Mouse (Mus musculus) MEL (cell line): ENCODE measurements around the gene a. TPM values are rescaled to one million over a fixed set of nuclear protein-coding genes. Genes with fewer than 3 reads are reported as not detected.
A peak's percentile ranks its signal among the peaks of the same experiment; 100 is the strongest.

Experiments
- DNase-seq: peaks from one replicate; pipeline ENCODE4 v3.0.0; 2011; ENCODE audit warnings: low read depth, low spot score
- H3K27ac ChIP-seq: 2 replicates; pipeline ENCODE4 v1.5.1; 2012; ENCODE audit warnings: low read depth, mild to moderate bottlenecking, control low read depth, low read length, moderate library complexity; ENCODE audit not compliant: control insufficient read depth
- H3K27me3 ChIP-seq, 2 experiments: fragments of 150-350 bp in 1 of 2; sonication (generic) in 1 of 2; 2 replicates each; pipeline ENCODE4 v1.6.1; 2012; ENCODE audit warnings: low read length in 2 of 2, mild to moderate bottlenecking in 2 of 2, improper control_type of control experiment in 1 of 2, moderate library complexity in 1 of 2; ENCODE audit not compliant: insufficient read depth in 2 of 2, control insufficient read depth in 1 of 2
- H3K36me3 ChIP-seq, 2 experiments: 2 replicates each; pipeline ENCODE4 v1.6.1; 2012 to 2014; ENCODE audit warnings: low read length in 2 of 2, improper control_type of control experiment in 1 of 2, inconsistent platforms in 1 of 2, mild to moderate bottlenecking in 1 of 2; ENCODE audit not compliant: insufficient read depth in 2 of 2, control insufficient read depth in 1 of 2
- H3K4me1 ChIP-seq, 2 experiments: fragments of 150-350 bp in 1 of 2; sonication (generic) in 1 of 2; 2 replicates each; pipeline ENCODE4 v1.6.1; 2012; ENCODE audit warnings: low read length in 2 of 2, improper control_type of control experiment in 1 of 2, mild to moderate bottlenecking in 1 of 2; ENCODE audit not compliant: insufficient read depth in 2 of 2, control insufficient read depth in 1 of 2
- H3K4me3 ChIP-seq, 2 experiments: fragments of 150-350 bp in 1 of 2; sonication (generic) in 1 of 2; 2 replicates each; pipeline ENCODE4 v1.5.1; 2012; ENCODE audit warnings: low read depth in 2 of 2, low read length in 2 of 2, mild to moderate bottlenecking in 2 of 2, moderate library complexity in 2 of 2, control low read depth in 1 of 2, improper control_type of control experiment in 1 of 2; ENCODE audit not compliant: control insufficient read depth in 1 of 2, insufficient read depth in 1 of 2
- H3K79me2 ChIP-seq: 2 replicates; pipeline ENCODE4 v1.6.1; 2012; ENCODE audit warnings: mild to moderate bottlenecking, low read length, moderate library complexity; ENCODE audit not compliant: control insufficient read depth, poor library complexity, insufficient read depth
- H3K9ac ChIP-seq: 2 replicates; pipeline ENCODE4 v1.6.1; 2012; ENCODE audit warnings: low read depth, mild to moderate bottlenecking, control low read depth, low read length, moderate library complexity; ENCODE audit not compliant: control insufficient read depth, poor library complexity, severe bottlenecking
- H3K9me3 ChIP-seq: fragments of 150-350 bp; sonication (generic); replicated peaks from 2 replicates; pipeline ENCODE4 v1.6.1; 2012; ENCODE audit warnings: mild to moderate bottlenecking, low read length, improper control_type of control experiment, moderate library complexity; ENCODE audit not compliant: insufficient read depth
- CTCF ChIP-seq, 3 experiments: IDR thresholded peaks in 2 of 3; conservative IDR thresholded peaks in 1 of 3; 2 replicates each; pipeline ENCODE4 v1.5.1; 2011 to 2012; ENCODE audit warnings: low read length in 3 of 3, low read depth in 2 of 3, mild to moderate bottlenecking in 2 of 3, improper control_type of control experiment in 1 of 3, inconsistent platforms in 1 of 3, mixed read lengths in 1 of 3, moderate library complexity in 1 of 3; ENCODE audit not compliant: control insufficient read depth in 1 of 3, insufficient read depth in 1 of 3, poor library complexity in 1 of 3, severe bottlenecking in 1 of 3
- E2F4 ChIP-seq: IDR thresholded peaks from 2 replicates; pipeline ENCODE4 v1.6.1; 2011; ENCODE audit warnings: low read depth, low read length, improper control_type of control experiment, borderline replicate concordance
- ELF1 ChIP-seq: IDR thresholded peaks from 2 replicates; pipeline ENCODE4 v1.6.1; 2014; ENCODE audit warnings: low read depth, mild to moderate bottlenecking, inconsistent platforms, low read length, improper control_type of control experiment, moderate library complexity
- EP300 ChIP-seq, 2 experiments: IDR thresholded peaks; 2 replicates each; pipeline ENCODE4 v1.6.1; 2011; ENCODE audit warnings: improper control_type of control experiment in 2 of 2, low read length in 2 of 2, low read depth in 1 of 2, mild to moderate bottlenecking in 1 of 2
- ETS1 ChIP-seq: IDR thresholded peaks from 2 replicates; pipeline ENCODE4 v1.6.1; 2012; ENCODE audit warnings: low read depth, mild to moderate bottlenecking, inconsistent platforms, low read length, improper control_type of control experiment, moderate library complexity
- GATA1 ChIP-seq: IDR thresholded peaks from 2 replicates; pipeline ENCODE4 v1.6.1; 2011; ENCODE audit warnings: low read depth, low read length, improper control_type of control experiment
- JUND ChIP-seq: IDR thresholded peaks from 2 replicates; pipeline ENCODE4 v1.6.1; 2011; ENCODE audit warnings: low read depth, mild to moderate bottlenecking, improper control_type of control experiment, low read length
- KAT2A ChIP-seq: conservative IDR thresholded peaks from 2 replicates; pipeline ENCODE4 v1.6.1; 2012; ENCODE audit warnings: low read depth, low read length, improper control_type of control experiment, inconsistent platforms
- MAX ChIP-seq: IDR thresholded peaks from 2 replicates; pipeline ENCODE4 v1.6.1; 2011; ENCODE audit warnings: low read length, improper control_type of control experiment
- MAZ ChIP-seq: IDR thresholded peaks from 2 replicates; pipeline ENCODE4 v1.6.1; 2012; ENCODE audit warnings: low read depth, mild to moderate bottlenecking, inconsistent platforms, low read length, improper control_type of control experiment
- MEF2A ChIP-seq: IDR thresholded peaks from 2 replicates; pipeline ENCODE4 v1.6.1; 2014; ENCODE audit warnings: low read depth, mild to moderate bottlenecking, inconsistent platforms, low read length, improper control_type of control experiment; ENCODE audit not compliant: poor library complexity, insufficient replicate concordance, severe bottlenecking; ENCODE audit errors: extremely low read depth
- MYB ChIP-seq: IDR thresholded peaks from 2 replicates; pipeline ENCODE4 v1.6.1; 2011; ENCODE audit warnings: mild to moderate bottlenecking, low read depth, low read length, improper control_type of control experiment
- MYC ChIP-seq: IDR thresholded peaks from 2 replicates; pipeline ENCODE4 v1.6.1; 2011; ENCODE audit warnings: low read depth, mild to moderate bottlenecking, low read length, improper control_type of control experiment, moderate library complexity
- NRF1 ChIP-seq: IDR thresholded peaks from 2 replicates; pipeline ENCODE4 v1.6.1; 2014; ENCODE audit warnings: low read depth, mild to moderate bottlenecking, inconsistent platforms, low read length, improper control_type of control experiment, moderate library complexity; ENCODE audit not compliant: poor library complexity, insufficient read depth, severe bottlenecking
- POLR2A ChIP-seq, 2 experiments: IDR thresholded peaks; 2 replicates each; pipeline ENCODE4 v1.6.1; 2011 to 2012; ENCODE audit warnings: low read length in 2 of 2, mild to moderate bottlenecking in 2 of 2, control low read depth in 1 of 2, improper control_type of control experiment in 1 of 2, low read depth in 1 of 2, moderate library complexity in 1 of 2; ENCODE audit not compliant: control insufficient read depth in 1 of 2, insufficient read depth in 1 of 2, poor library complexity in 1 of 2
- POLR2AphosphoS2 ChIP-seq: IDR thresholded peaks from 2 replicates; pipeline ENCODE4 v1.6.1; 2011; ENCODE audit warnings: low read length, improper control_type of control experiment
- RAD21 ChIP-seq: IDR thresholded peaks from 2 replicates; pipeline ENCODE4 v1.6.1; 2011; ENCODE audit warnings: mild to moderate bottlenecking, low read depth, low read length, improper control_type of control experiment
- SIN3A ChIP-seq: IDR thresholded peaks from 2 replicates; pipeline ENCODE4 v1.6.1; 2012; ENCODE audit warnings: low read length, improper control_type of control experiment, inconsistent platforms
- SMC3 ChIP-seq: IDR thresholded peaks from 2 replicates; pipeline ENCODE4 v1.6.1; 2011; ENCODE audit warnings: low read depth, low read length, improper control_type of control experiment
- TAL1 ChIP-seq: IDR thresholded peaks from 2 replicates; pipeline ENCODE4 v1.6.1; 2012; ENCODE audit warnings: mild to moderate bottlenecking, inconsistent platforms, low read length, moderate library complexity, mixed read lengths
- TBP ChIP-seq: IDR thresholded peaks from 2 replicates; pipeline ENCODE4 v1.8.0; 2011; ENCODE audit warnings: low read depth, low read length, improper control_type of control experiment
- ZC3H11A ChIP-seq: IDR thresholded peaks from 2 replicates; pipeline ENCODE4 v1.6.1; 2012; ENCODE audit warnings: low read depth, mild to moderate bottlenecking, inconsistent platforms, low read length, improper control_type of control experiment
- ZKSCAN1 ChIP-seq: IDR thresholded peaks from 2 replicates; pipeline ENCODE4 v1.6.1; 2012; ENCODE audit warnings: low read depth, mild to moderate bottlenecking, inconsistent platforms, low read length, improper control_type of control experiment, moderate library complexity
- ZNF384 ChIP-seq: IDR thresholded peaks from 2 replicates; pipeline ENCODE4 v1.6.1; 2012; ENCODE audit warnings: low read depth, mild to moderate bottlenecking, inconsistent platforms, low read length, improper control_type of control experiment
- polyA plus RNA-seq, 2 experiments: library from polyadenylated mRNA; stranded (reverse) in 1 of 2; unstranded in 1 of 2; fragments of >175 nt in 1 of 2; fragments of >200 nt in 1 of 2; gene quantifications; 2 replicates each; pipeline versions ENCODE4 v1.2.1 to v1.2.4; 2012; ENCODE audit warnings: low replicate concordance in 2 of 2, low read depth in 1 of 2; ENCODE audit not compliant: insufficient read length in 2 of 2, insufficient read depth in 1 of 2, missing spikeins in 1 of 2
- total RNA-seq: library from RNA; depleted of rRNA; stranded (reverse); fragments of 300-350 nt; gene quantifications from 2 replicates; pipeline ENCODE4 v1.2.3, GENCODE M21; 2012

The a gene
- total and polyA plus RNA-seq, 3 experiments, result not detected

GRCm38 (mm10) chr2:154758454-154758853, 32.7 kb upstream of the a start:
- H3K27ac ChIP-seq, result no peak overlapping the region
- H3K9ac ChIP-seq, result no peak overlapping the region
- H3K27me3 ChIP-seq, result no peaks in the 10 kb centered on the region; a peak in 2 of 4 replicates
- no peak for TF ChIP-seq CTCF (IDR thresholded peaks at IDR 0.05 in 2 of 3, conservative IDR thresholded peaks at IDR 0.05 in 1 of 3; ENCODE audit: control insufficient read depth in 1 of 3, insufficient read depth in 1 of 3, low read depth in 2 of 3, low read length in 3 of 3, poor library complexity in 1 of 3, severe bottlenecking in 1 of 3)
- no peak for TF ChIP-seq MAX
- TF ChIP-seq JUND, result no peak
- no peak for TF ChIP-seq GATA1
- DNase-seq, result no peak
- H3K4me1 ChIP-seq, result peaks cover 4 to 6% of the 10 kb centered on the region in 2 experiments
- no peaks in the 10 kb centered on the region for H3K9me3 ChIP-seq
- no peak overlapping the region for H3K4me3 ChIP-seq
- peaks cover 0 to 3% of the 10 kb centered on the region in 2 experiments; a peak in 2 of 4 replicates for H3K36me3 ChIP-seq
- H3K79me2 ChIP-seq, result no peaks in the 10 kb centered on the region

DNA sequence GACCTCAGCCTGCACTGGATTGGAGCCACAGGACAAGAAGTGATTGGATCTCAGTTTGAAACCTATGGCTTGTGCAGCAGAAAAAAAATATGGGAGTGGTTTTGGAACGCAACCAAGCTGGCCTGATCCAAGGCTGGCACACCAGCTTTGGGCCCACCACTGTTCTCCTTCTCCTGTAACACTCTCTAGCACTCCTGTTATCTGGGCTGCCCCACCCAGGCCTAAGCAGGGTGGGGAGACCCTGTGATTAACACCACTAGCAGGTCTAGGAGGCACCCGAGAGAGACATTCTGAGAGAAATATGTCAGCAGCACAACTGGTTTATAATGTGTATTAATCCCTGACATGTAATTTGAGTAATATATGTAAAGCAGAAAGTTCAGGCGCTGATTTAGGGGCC, 28.0 kb upstream of the a start:
- H3K79me2 ChIP-seq, result no peaks in the 10 kb centered on the region
- H3K36me3 ChIP-seq, result peaks cover 0 to 2% of the 10 kb centered on the region in 2 experiments; a peak in 2 of 4 replicates
- H3K27ac ChIP-seq, result no peak overlapping the region
- TF ChIP-seq MYC (no peak), ZNF384 (0 out of 2 replicates have a peak, but pooled peaks have one; percentile 13)
- no peaks in the 10 kb centered on the region for H3K9me3 ChIP-seq
- no peak overlapping the region for H3K9ac ChIP-seq
- H3K4me1 ChIP-seq, result peaks cover 0 to 19% of the 10 kb centered on the region in 2 experiments; a peak in 2 of 4 replicates
- peak; percentile 14 for DNase-seq
- no peak overlapping the region for H3K4me3 ChIP-seq
- no peaks in the 10 kb centered on the region; a peak in 2 of 4 replicates for H3K27me3 ChIP-seq

- H3K9ac ChIP-seq, result no peak overlapping the region
- no peak overlapping the region for H3K27ac ChIP-seq
- TF ChIP-seq ZKSCAN1 (no peak), SIN3A (no peak), ETS1 (no peak), SMC3 (peak; percentile 24; the same call in 1 of the 2 replicates), MEF2A (no peak), TAL1 (peak; percentile 78), MAX (no peak), ZC3H11A (no peak), NRF1 (no peak), EP300 (IDR thresholded peaks at IDR 0.05; ENCODE audit: low read depth in 1 of 2, low read length in 2 of 2) (peak in 1 of 2 experiments; percentile 28; a peak in 1 of 4 replicates), ELF1 (no peak), CTCF (IDR thresholded peaks at IDR 0.05 in 2 of 3, conservative IDR thresholded peaks at IDR 0.05 in 1 of 3; ENCODE audit: control insufficient read depth in 1 of 3, insufficient read depth in 1 of 3, low read depth in 2 of 3, low read length in 3 of 3, poor library complexity in 1 of 3, severe bottlenecking in 1 of 3) (peak in 2 of 3 experiments; percentile 9 to 38; a peak in 2 of 6 replicates), RAD21 (peak; percentile 8; the same call in 1 of the 2 replicates), TBP (no peak), MAZ (no peak), E2F4 (no peak), KAT2A (no peak), MYB (no peak), POLR2A (IDR thresholded peaks at IDR 0.05; ENCODE audit: control insufficient read depth in 1 of 2, insufficient read depth in 1 of 2, low read depth in 1 of 2, low read length in 2 of 2, poor library complexity in 1 of 2) (no peak), POLR2AphosphoS2 (no peak)
- H3K9me3 ChIP-seq, result no peaks in the 10 kb centered on the region
- H3K79me2 ChIP-seq, result no peaks in the 10 kb centered on the region
- H3K27me3 ChIP-seq, result no peaks in the 10 kb centered on the region; a peak in 2 of 4 replicates
- DNase-seq, result peak; percentile 43
- H3K36me3 ChIP-seq, result peaks cover 0 to 2% of the 10 kb centered on the region in 2 experiments; a peak in 2 of 4 replicates
- H3K4me1 ChIP-seq, result peaks cover 0 to 19% of the 10 kb centered on the region in 2 experiments; a peak in 2 of 4 replicates
- H3K4me3 ChIP-seq, result no peak overlapping the region
Observed at GRCm38 (mm10) chr2:154764828-154765497, 26.2 kb upstream of the a start.
